Mouse (Mus musculus): ENCODE measurements around the gene Ciz1.

DNA sequence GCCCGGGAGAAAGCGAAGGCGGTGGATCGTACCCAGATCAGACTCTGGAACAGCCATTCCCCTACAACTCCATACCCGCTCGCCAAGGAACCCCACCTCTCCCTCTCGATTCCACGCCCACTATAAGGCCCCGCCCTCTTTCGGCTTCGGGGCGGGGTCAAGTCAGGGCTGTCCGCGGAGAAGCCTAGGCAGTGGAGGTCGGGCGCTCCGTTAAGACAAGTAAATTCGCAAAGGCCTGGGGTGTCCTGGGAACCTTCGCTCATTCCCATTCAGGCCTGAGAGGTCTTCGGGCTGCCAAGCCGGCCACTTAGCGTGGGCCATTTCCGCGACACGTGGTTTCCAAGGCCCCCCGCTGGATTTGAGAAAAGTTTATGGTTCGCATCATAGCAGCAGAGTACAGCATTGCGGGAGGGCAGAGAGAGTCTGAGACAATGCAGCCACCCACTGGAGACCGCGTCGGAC lies 43.4 kb downstream of the Ciz1 start, which contains the start of gene Ptges2:
- no peak for TF ChIP-seq CTCF (IDR thresholded peaks at IDR 0.05; ENCODE audit: low read depth)
- no peak for TF ChIP-seq EP300 (IDR thresholded peaks at IDR 0.05; ENCODE audit: low read depth)
